ENCODE assay signal across 22 mouse cellular contexts in genomic region chr5:3373170-3373569, GRCm38 (mm10).
"Had no signal": no experiment of that assay in that cellular context is flagged by ENCODE, and none has a peak within 500 bp of the region (broad histone marks: within the 10 kb centered on the region; RNA-seq: fewer than 3 reads in every experiment).

No protein-coding gene starts in this region.

- H3K9ac ChIP-seq: limb, embryonic 12.5 days; limb, embryonic 15.5 days; liver, embryonic 14.5 days; liver, postnatal 0 days; lung, embryonic 14.5 days; midbrain, embryonic 13.5 days; neural tube, embryonic 12.5 days; neural tube, embryonic 15.5 days had no signal

- H3K27me3 ChIP-seq: limb, embryonic 12.5 days; limb, embryonic 15.5 days; megakaryocyte, embryonic 14.5 days; midbrain, embryonic 13.5 days; neural tube, embryonic 12.5 days; neural tube, embryonic 15.5 days had no signal

- H3K36me3 ChIP-seq: limb, embryonic 12.5 days; limb, embryonic 15.5 days; midbrain, embryonic 10.5 days; midbrain, embryonic 13.5 days; neural tube, embryonic 15.5 days had no signal

- ATAC-seq: liver, postnatal 0 days; lung, postnatal 0 days; midbrain, embryonic 13.5 days; midbrain, embryonic 16.5 days had no signal

- H3K4me2 ChIP-seq: limb, embryonic 12.5 days; limb, embryonic 15.5 days; liver, embryonic 11.5 days; lung, embryonic 14.5 days; midbrain, embryonic 13.5 days; neural tube, embryonic 12.5 days; neural tube, embryonic 15.5 days had no signal

- H3K27ac ChIP-seq: limb, embryonic 12.5 days; limb, embryonic 15.5 days; liver, embryonic 14.5 days; midbrain, embryonic 10.5 days; midbrain, embryonic 13.5 days; neural tube, embryonic 12.5 days; neural tube, embryonic 15.5 days had no signal

- H3K4me3 ChIP-seq: limb, embryonic 12.5 days; limb, embryonic 15.5 days; megakaryocyte, embryonic 14.5 days; midbrain, embryonic 10.5 days; midbrain, embryonic 13.5 days; neural tube, embryonic 12.5 days; neural tube, embryonic 15.5 days had no signal

- H3K4me1 ChIP-seq: midbrain, embryonic 10.5 days; midbrain, embryonic 13.5 days; neural tube, embryonic 12.5 days; neural tube, embryonic 15.5 days had no signal

- H3K9me3 ChIP-seq: limb, embryonic 12.5 days; limb, embryonic 15.5 days; megakaryocyte, embryonic 14.5 days; midbrain, embryonic 10.5 days; midbrain, embryonic 13.5 days; neural tube, embryonic 12.5 days; neural tube, embryonic 15.5 days had no signal

- DNase-seq: kidney, adult 2 months; kidney, postnatal 10 days; kidney, postnatal 36 days; layer of hippocampus, postnatal 36 days; left cerebral cortex, postnatal 4 days; liver, postnatal 0 days; lung, embryonic 14.5 days; lung, postnatal 36 days; retina, postnatal 1 day; thymus, adult 18-20 months; thymus, postnatal 36 days had no signal
